Mouse (Mus musculus) Patski (cell line): Measurements from ENCODE around the gene Manf. TPM values are rescaled to one million over a fixed set of nuclear protein-coding genes. Genes with fewer than 3 reads are reported as not detected.

ENCODE experiments used
- ATAC-seq: fragments of 100-300 bp; one replicate; pipeline ENCODE4 v1.8.0; 2021
- CTCF ChIA-PET: fragments of 350-600 bp; sonication (Branson Sonifier 250); formaldehyde crosslinking; loops from one replicate; lab custom pipeline; 2022; ENCODE audit warnings: inconsistent platforms; lab: Charles Lee
- POLR2A ChIA-PET: fragments of 350-600 bp; sonication (Branson Sonifier 250); formaldehyde crosslinking; loops from one replicate; lab custom pipeline; 2022; ENCODE audit warnings: antibody characterized with exemption, inconsistent platforms; lab: Charles Lee
- DNase-seq: peaks from one replicate; pipeline ENCODE4 v3.0.0-alpha.2; 2011; ENCODE audit warnings: low read depth, low spot score
- H3K27me3 ChIP-seq: fragments of 371-371 bp; one replicate; pipeline ENCODE4 v1.5.1; 2021
- CTCF ChIP-seq: fragments of 100-300 bp; IDR thresholded peaks from one replicate; pipeline ENCODE4 v1.5.1; 2021
- in situ Hi-C: fragments of 300-500 bp; cut with MboI; formaldehyde crosslinking; loops from 3 replicates; pipeline ENCODE4 v1.11.1; 2018; ENCODE audit warnings: low pct_unique_long_range_greater_than_20kb, mixed read lengths
- polyA plus RNA-seq: library from polyadenylated mRNA; unstranded; gene quantifications from one replicate; pipeline ENCODE4 v1.2.3, GENCODE M21; 2021

The Manf gene
- polyA plus RNA-seq, 1 experiment from 2014 or later = 319 TPM

DNA sequence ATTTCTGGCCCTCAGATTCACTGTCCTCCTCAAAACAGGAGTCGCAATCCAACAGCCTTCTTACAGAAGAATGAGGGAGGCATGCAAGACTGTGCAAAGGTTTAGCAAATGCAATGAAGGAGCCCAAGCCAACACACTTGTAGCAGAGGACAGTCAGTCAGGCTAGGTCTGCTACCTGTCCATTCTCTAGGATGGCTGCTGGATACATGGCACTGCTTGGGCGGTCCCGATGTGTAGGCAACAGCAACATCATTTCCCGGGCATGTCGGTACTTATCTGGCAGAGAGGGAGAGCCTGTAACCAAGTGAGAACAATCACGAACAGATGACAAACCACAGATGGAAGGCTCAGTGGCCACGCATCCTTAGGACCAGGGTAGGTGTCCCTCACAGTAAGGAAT is 9.8 kb upstream of the Manf start:
- DNase-seq (no peak), ATAC-seq (no peak)
- in situ Hi-C loops = loop anchor here (5.0 kb wide), 1 partner anchor 391 kb away; no protein-coding TSS in a partner anchor
- ChIA-PET CTCF (no interaction called here), POLR2A (no interaction called here)
- H3K27me3 ChIP-seq = peaks cover 19% of the 10 kb centered on the region
- TF ChIP-seq CTCF = no peak

- ChIA-PET POLR2A (no interaction called here), CTCF (interaction anchor here (1.2 to 1.7 kb wide), 3 partner anchors 14 to 392 kb away, joined by 4 to 5 read pairs (median 4); partner anchors contain the start of gene Mapkapk3)
- in situ Hi-C loops = no loop called here
- ATAC-seq (no peak), DNase-seq (no peak)
- TF ChIP-seq CTCF = no peak
- peaks cover 20% of the 10 kb centered on the region for H3K27me3 ChIP-seq
These were observed 7.1 kb upstream of the Manf start for GRCm38 (mm10) chr9:106898901-106899300.

- POLR2A ChIA-PET = no interaction called here
- peaks cover 11% of the 10 kb centered on the region for H3K27me3 ChIP-seq
- no peak for TF ChIP-seq CTCF
- DNase-seq = no peak
- CTCF ChIA-PET = no interaction called here
- in situ Hi-C loops = loop anchor here (5.0 kb wide), 2 partner anchors 206 to 444 kb away; partner anchors contain the start of genes Hemk1 and Tex264
- ATAC-seq = no peak
These were observed 1.5 kb upstream of the Manf start for GRCm38 (mm10) chr9:106893327-106893726.

- in situ Hi-C loops = loop anchor here (5.0 kb wide), 2 partner anchors 205 to 445 kb away; partner anchors contain the start of genes Hemk1 and Tex264
- peaks cover 10% of the 10 kb centered on the region for H3K27me3 ChIP-seq
- TF ChIP-seq CTCF = no peak
- ChIA-PET POLR2A (no interaction called here), CTCF (no interaction called here)
- DNase-seq (no peak), ATAC-seq (no peak)
These were observed 735 bp upstream of the Manf start for GRCm38 (mm10) chr9:106892552-106892875.

GRCm38 (mm10) chr9:106891341-106891741 is 438 bp downstream of the Manf start:
- no peaks in the 10 kb centered on the region for H3K27me3 ChIP-seq
- in situ Hi-C loops = loop anchor here (5.0 kb wide), 2 partner anchors 204 to 446 kb away; partner anchors contain the start of genes Hemk1 and Tex264
- POLR2A ChIA-PET = interaction anchor here (1.0 kb wide), 1 partner anchor 65 kb away, joined by 5 read pairs; no protein-coding TSS in a partner anchor
- ATAC-seq (no peak), DNase-seq (no peak)
- TF ChIP-seq CTCF = no peak
- CTCF ChIA-PET = interaction anchor here (1.5 kb wide), 1 partner anchor 12 kb away, joined by 3 read pairs; no protein-coding TSS in a partner anchor

DNA sequence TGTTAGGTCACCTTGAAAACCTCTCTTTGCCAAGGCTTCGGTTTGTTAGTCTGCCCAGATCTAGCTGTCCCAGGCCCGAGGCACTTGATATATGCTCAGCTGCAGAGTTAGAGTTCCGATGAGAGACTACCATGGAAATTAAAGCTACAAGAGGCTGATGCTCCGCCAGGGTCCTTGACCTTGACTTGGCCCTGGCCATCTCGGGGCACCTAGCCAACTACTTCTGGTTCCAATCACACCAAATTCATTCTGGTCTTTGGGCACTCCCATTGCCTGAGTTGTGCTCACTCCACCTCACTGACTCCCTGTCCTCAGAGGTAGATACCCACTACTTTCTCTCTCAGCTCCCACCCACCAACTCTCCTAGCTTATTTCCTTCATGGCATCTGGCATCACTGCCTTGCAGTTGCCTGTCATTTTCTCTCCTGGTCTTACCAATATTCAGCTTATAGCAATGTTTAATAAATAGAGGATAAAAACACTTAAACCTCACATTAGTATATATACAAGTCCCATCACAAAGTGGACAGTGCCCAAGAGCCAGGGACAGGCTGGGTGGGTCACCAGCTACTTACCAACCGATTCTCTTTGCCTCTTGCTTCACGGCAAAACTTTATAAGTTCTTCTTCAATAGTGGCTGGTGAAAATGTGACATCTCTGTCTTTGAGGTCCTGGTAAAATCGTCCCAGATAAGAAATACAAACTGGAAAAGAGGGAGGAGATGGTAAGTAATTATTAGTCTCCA is 1.1 kb downstream of the Manf start:
- DNase-seq = no peak
- POLR2A ChIA-PET = interaction anchor here (1.0 kb wide), 1 partner anchor 64 kb away, joined by 5 read pairs; no protein-coding TSS in a partner anchor
- in situ Hi-C loops = loop anchor here (5.0 kb wide), 2 partner anchors 203 to 447 kb away; partner anchors contain the start of genes Hemk1 and Tex264
- TF ChIP-seq CTCF = no peak
- CTCF ChIA-PET = interaction anchor here (1.5 kb wide), 1 partner anchor 12 kb away, joined by 3 read pairs; no protein-coding TSS in a partner anchor
- no peak for ATAC-seq
- H3K27me3 ChIP-seq = no peaks in the 10 kb centered on the region

GRCm38 (mm10) chr9:106889321-106889720 is 2.5 kb downstream of the Manf start:
- no peak for ATAC-seq
- in situ Hi-C loops = no loop called here

GRCm38 (mm10) chr9:106888346-106888745 is 3.4 kb downstream of the Manf start:
- no peaks in the 10 kb centered on the region for H3K27me3 ChIP-seq
- POLR2A ChIA-PET = no interaction called here
- CTCF ChIA-PET = interaction anchor here (1.6 kb wide), 1 partner anchor 10 kb away, joined by 4 read pairs; no protein-coding TSS in a partner anchor
- in situ Hi-C loops = no loop called here
- no peak for DNase-seq
- no peak for TF ChIP-seq CTCF
- no peak for ATAC-seq

More at GRCm38 (mm10) chr9:106889321-106889720, 2.5 kb downstream of the Manf start:
- DNase-seq = no peak
- POLR2A ChIA-PET = no interaction called here
- TF ChIP-seq CTCF = no peak
- H3K27me3 ChIP-seq = no peaks in the 10 kb centered on the region
- CTCF ChIA-PET = interaction anchor here (0.5 to 1.6 kb wide), 2 partner anchors 9 to 460 kb away, joined by 3 to 4 read pairs; no protein-coding TSS in a partner anchor

DNA sequence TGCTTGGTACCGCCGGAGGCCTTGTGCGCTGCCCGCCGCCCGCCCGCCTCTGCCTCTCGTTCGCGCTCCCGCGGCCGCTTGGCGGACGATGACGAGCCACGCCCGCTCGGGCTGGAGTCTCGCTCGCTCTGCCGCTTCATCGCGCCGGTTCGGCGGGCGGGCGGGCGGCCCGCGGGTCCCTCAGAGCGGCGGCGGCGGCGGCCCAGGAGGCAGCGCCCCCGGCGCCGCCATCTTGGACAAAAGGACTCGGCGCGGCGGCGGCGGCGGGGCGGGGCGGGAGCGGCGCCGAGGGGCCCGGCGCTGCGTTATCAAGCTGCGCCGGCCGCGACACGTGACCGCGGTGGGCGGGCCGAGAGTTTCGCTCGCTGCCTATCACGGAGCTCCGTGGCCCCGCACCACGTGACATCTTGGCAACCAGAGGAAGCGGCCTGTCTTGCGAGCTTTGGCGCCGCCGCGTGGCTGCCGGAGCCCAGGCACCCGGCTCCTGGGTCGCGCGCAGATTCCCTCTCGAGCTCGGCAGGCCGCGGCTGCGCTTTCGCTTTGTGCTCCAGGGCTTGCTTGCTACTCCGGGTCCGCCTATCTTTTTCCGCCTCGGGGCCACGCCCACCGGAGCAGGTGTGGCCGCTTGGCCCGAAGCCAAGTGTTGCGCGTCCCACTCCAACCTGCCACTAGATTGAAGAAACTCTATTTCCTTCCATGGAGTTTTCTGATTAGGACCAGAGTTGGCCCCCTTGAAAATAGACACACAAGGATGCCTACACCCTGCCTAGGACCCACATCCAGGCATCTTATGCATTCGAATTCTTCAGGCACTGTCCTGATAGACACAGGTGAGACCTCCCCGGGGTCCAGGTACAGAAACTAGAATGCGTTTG is 4.7 kb downstream of the Manf start, which contains the start of gene Rbm15b:
Gene Rbm15b (minus strand): TSS at position 601 of the 875 bp plus-strand sequence.
- ChIA-PET CTCF (interaction anchor here (0.6 to 1.1 kb wide), 2 partner anchors 173 to 403 kb away, joined by 3 read pairs; partner anchors contain the start of gene Mapkapk3), POLR2A (no interaction called here)
- ATAC-seq = peak; percentile 35

More for the DNA sequence above, 4.7 kb downstream of the Manf start, which contains the start of gene Rbm15b:
- no peak for TF ChIP-seq CTCF
- H3K27me3 ChIP-seq = no peaks in the 10 kb centered on the region
- in situ Hi-C loops = no loop called here
- peak; percentile 83 for DNase-seq
